Mouse (Mus musculus): ENCODE data around the gene Rae1. TPM values are rescaled to one million over a fixed set of nuclear protein-coding genes. Genes with fewer than 3 reads are reported as not detected.
A peak's percentile ranks its signal among the peaks of the same experiment; 100 is the strongest.

Gene Rae1
- polyA plus RNA-seq, 1 experiment, result 26.3 TPM

- H3K36me3 ChIP-seq (replicated peaks; ENCODE audit: low read length), result peaks cover 38% of the 10 kb centered on the region
- no peaks in the 10 kb centered on the region for H3K27me3 ChIP-seq (replicated peaks)
- H3K4me3 ChIP-seq (replicated peaks), result no peak overlapping the region
- peaks cover 92% of the 10 kb centered on the region for H3K4me1 ChIP-seq
- TF ChIP-seq GATA1 (IDR thresholded peaks at IDR 0.05; ENCODE audit: borderline replicate concordance, low read length), result no peak
- no peak for TF ChIP-seq FLI1 (IDR thresholded peaks at IDR 0.05; ENCODE audit: low read length)
- no peaks in the 10 kb centered on the region for H3K9me3 ChIP-seq
Observed at GRCm38 (mm10) chr2:173050604-173051382, 50.9 kb downstream of the Rae1 start.

- H3K4me1 ChIP-seq, result peaks cover 92% of the 10 kb centered on the region
- no peak overlapping the region for H3K4me3 ChIP-seq (replicated peaks)
- TF ChIP-seq GATA1 (IDR thresholded peaks at IDR 0.05; ENCODE audit: borderline replicate concordance, low read length) (no peak), FLI1 (IDR thresholded peaks at IDR 0.05; ENCODE audit: low read length) (no peak)
- H3K27me3 ChIP-seq (replicated peaks), result no peaks in the 10 kb centered on the region
- H3K36me3 ChIP-seq (replicated peaks; ENCODE audit: low read length), result peaks cover 36% of the 10 kb centered on the region
- H3K9me3 ChIP-seq, result no peaks in the 10 kb centered on the region
Observed at GRCm38 (mm10) chr2:173052881-173053280, 53.0 kb downstream of the Rae1 start.

- Histone ChIP-seq H3K36me3 (replicated peaks; ENCODE audit: low read length) (peaks cover 28% of the 10 kb centered on the region), H3K4me3 (replicated peaks) (no peak overlapping the region), H3K9me3 (no peaks in the 10 kb centered on the region), H3K4me1 (peaks cover 91% of the 10 kb centered on the region), H3K27me3 (replicated peaks) (no peaks in the 10 kb centered on the region)
- TF ChIP-seq FLI1 (IDR thresholded peaks at IDR 0.05; ENCODE audit: low read length) (no peak), GATA1 (IDR thresholded peaks at IDR 0.05; ENCODE audit: borderline replicate concordance, low read length) (no peak)
Observed at GRCm38 (mm10) chr2:173053846-173054245, 53.9 kb downstream of the Rae1 start.

- H3K27me3 ChIP-seq (replicated peaks), result no peaks in the 10 kb centered on the region
- H3K36me3 ChIP-seq (replicated peaks; ENCODE audit: low read length), result peaks cover 8% of the 10 kb centered on the region
- peak overlapping the region; percentile 14 for H3K4me3 ChIP-seq (replicated peaks)
- H3K9me3 ChIP-seq, result no peaks in the 10 kb centered on the region
- peaks cover 82% of the 10 kb centered on the region for H3K4me1 ChIP-seq
- no peak for TF ChIP-seq GATA1 (IDR thresholded peaks at IDR 0.05; ENCODE audit: borderline replicate concordance, low read length)
- no peak for TF ChIP-seq FLI1 (IDR thresholded peaks at IDR 0.05; ENCODE audit: low read length)
Observed at GRCm38 (mm10) chr2:173056303-173056881, 56.5 kb downstream of the Rae1 start.

- Histone ChIP-seq H3K27me3 (replicated peaks) (no peaks in the 10 kb centered on the region), H3K4me3 (replicated peaks) (no peak overlapping the region), H3K9me3 (no peaks in the 10 kb centered on the region), H3K36me3 (replicated peaks; ENCODE audit: low read length) (peaks cover 7% of the 10 kb centered on the region), H3K4me1 (peaks cover 85% of the 10 kb centered on the region)
- no peak for TF ChIP-seq GATA1 (IDR thresholded peaks at IDR 0.05; ENCODE audit: borderline replicate concordance, low read length)
- no peak for TF ChIP-seq FLI1 (IDR thresholded peaks at IDR 0.05; ENCODE audit: low read length)
Observed at GRCm38 (mm10) chr2:173056882-173057315, 57.0 kb downstream of the Rae1 start.

- no peaks in the 10 kb centered on the region for H3K27me3 ChIP-seq (replicated peaks)
- TF ChIP-seq GATA1 (IDR thresholded peaks at IDR 0.05; ENCODE audit: borderline replicate concordance, low read length) (no peak), FLI1 (IDR thresholded peaks at IDR 0.05; ENCODE audit: low read length) (no peak)
- H3K36me3 ChIP-seq (replicated peaks; ENCODE audit: low read length), result peaks cover 2% of the 10 kb centered on the region
- peaks cover 90% of the 10 kb centered on the region for H3K4me1 ChIP-seq
- H3K4me3 ChIP-seq (replicated peaks), result no peak overlapping the region
- no peaks in the 10 kb centered on the region for H3K9me3 ChIP-seq
Observed at GRCm38 (mm10) chr2:173057623-173058022, 57.7 kb downstream of the Rae1 start.

GRCm38 (mm10) chr2:173058263-173058662 lies 58.3 kb downstream of the Rae1 start:
- Histone ChIP-seq H3K36me3 (replicated peaks; ENCODE audit: low read length) (no peaks in the 10 kb centered on the region), H3K4me3 (replicated peaks) (no peak overlapping the region), H3K9me3 (no peaks in the 10 kb centered on the region), H3K4me1 (peaks cover 89% of the 10 kb centered on the region), H3K27me3 (replicated peaks) (no peaks in the 10 kb centered on the region)
- TF ChIP-seq FLI1 (IDR thresholded peaks at IDR 0.05; ENCODE audit: low read length) (no peak), GATA1 (IDR thresholded peaks at IDR 0.05; ENCODE audit: borderline replicate concordance, low read length) (no peak)

- peaks cover 3% of the 10 kb centered on the region for H3K27me3 ChIP-seq (replicated peaks)
- peaks cover 70% of the 10 kb centered on the region for H3K4me1 ChIP-seq
- no peak overlapping the region for H3K4me3 ChIP-seq (replicated peaks)
- peaks cover 2% of the 10 kb centered on the region for H3K36me3 ChIP-seq (replicated peaks; ENCODE audit: low read length)
- H3K9me3 ChIP-seq, result peaks cover 8% of the 10 kb centered on the region
- no peak for TF ChIP-seq GATA1 (IDR thresholded peaks at IDR 0.05; ENCODE audit: borderline replicate concordance, low read length)
Observed at GRCm38 (mm10) chr2:173060450-173060849, 60.5 kb downstream of the Rae1 start.

GRCm38 (mm10) chr2:173061443-173062351 lies 61.8 kb downstream of the Rae1 start:
- Histone ChIP-seq H3K4me1 (peaks cover 57% of the 10 kb centered on the region), H3K27me3 (replicated peaks) (peaks cover 3% of the 10 kb centered on the region), H3K36me3 (replicated peaks; ENCODE audit: low read length) (peaks cover 2% of the 10 kb centered on the region), H3K4me3 (replicated peaks) (peak overlapping the region; percentile 83), H3K9me3 (peaks cover 12% of the 10 kb centered on the region)
- TF ChIP-seq GATA1 (IDR thresholded peaks at IDR 0.05; ENCODE audit: borderline replicate concordance, low read length) (no peak), FLI1 (IDR thresholded peaks at IDR 0.05; ENCODE audit: low read length) (no peak)

Measured in megakaryocyte, embryonic 14.5 days (primary cell).